Mouse (Mus musculus): Measurements from ENCODE around the gene Atp6v1fnb.
A peak's percentile ranks its signal among the peaks of the same experiment; 100 is the strongest.

Atp6v1fnb gene

GRCm38 (mm10) chr6:29467583-29468354, 3.5 kb upstream of the Atp6v1fnb start, which contains the start of gene Atp6v1f:
Gene Atp6v1f, plus strand, starts transcription at chr6:29467718.
- peak; percentile 92 for DNase-seq (ENCODE audit: low read depth, low spot score)

DNA sequence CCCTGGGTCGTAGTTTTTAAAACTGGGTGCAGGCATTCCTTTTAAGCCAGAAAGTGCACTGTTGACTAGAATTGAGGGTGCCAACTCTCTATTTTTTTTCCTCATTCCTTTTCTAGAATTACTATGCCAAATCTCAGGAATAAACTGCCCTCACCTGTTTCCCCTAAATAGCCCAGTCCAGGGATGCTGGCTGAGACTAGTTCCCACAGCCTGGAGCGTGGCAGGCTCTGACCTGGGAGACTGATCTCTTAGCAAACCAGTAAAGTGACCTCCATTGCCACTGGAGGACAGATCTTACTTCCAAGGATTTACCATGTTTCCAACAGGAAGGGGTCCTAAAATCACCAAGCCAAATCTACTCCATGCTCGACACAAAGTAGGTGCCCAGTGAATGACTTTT, 2.4 kb upstream of the Atp6v1fnb start:
- DNase-seq (ENCODE audit: low read depth, low spot score), result no peak

DNA sequence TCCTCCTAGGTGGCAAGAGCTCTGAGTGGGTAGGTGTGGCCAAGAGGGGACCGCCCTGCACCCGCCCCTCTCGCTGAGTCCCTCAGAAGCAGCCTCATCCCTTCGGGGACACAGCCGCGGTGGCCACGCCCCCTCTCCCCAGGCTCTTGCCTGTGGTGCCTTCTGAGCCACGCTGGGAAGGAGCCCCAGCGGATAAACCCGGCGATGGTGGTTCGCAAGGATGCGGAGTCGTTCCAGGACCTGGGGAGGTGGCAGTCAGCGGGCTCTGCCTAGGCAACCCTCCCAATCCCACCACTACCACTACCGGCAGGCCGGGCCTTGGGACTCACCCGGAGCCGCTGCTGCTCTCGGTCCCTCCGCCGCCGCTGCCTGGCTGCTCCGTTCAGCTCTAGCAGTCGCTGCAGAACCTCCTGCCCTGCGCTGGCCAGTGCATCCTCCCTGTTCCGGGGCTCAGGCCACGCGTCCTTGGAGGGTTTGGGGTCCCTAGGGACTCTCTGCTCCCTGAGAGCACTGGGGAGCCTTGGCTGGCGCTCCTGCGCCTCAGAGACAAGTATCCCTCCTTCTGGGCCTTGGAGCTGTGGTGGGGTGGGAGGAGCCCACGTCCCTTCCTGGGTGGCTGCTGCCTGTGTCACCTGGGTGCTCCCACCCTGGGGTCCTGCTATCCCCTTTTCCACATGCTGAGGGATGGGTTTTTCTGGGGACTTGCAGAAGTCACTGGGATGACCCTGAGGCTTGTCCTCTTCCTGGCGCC, 2.9 kb downstream of the Atp6v1fnb start:
- DNase-seq (ENCODE audit: low read depth, low spot score), result no peak

DNA sequence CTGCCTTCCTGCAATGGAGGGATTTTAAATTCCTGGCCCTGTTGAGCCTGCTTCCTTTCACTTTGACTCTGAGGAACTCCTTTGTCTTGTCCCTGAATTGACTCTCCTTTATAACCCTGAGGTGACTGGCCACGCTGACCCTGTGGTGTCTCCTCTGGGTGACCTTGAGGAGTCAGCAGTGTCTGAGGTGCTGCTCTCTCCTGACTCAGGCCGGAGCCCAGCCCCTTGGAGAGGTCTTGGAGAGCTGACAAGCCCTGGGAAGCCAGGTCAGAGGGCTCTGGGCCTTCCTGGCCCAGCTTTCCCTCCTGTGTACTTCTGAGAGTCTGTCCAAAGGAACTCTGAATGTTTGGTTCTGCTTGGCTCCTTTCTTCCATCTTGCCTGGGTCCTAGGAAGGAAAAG, 3.5 kb downstream of the Atp6v1fnb start:
- DNase-seq (ENCODE audit: low read depth, low spot score), result no peak

DNA sequence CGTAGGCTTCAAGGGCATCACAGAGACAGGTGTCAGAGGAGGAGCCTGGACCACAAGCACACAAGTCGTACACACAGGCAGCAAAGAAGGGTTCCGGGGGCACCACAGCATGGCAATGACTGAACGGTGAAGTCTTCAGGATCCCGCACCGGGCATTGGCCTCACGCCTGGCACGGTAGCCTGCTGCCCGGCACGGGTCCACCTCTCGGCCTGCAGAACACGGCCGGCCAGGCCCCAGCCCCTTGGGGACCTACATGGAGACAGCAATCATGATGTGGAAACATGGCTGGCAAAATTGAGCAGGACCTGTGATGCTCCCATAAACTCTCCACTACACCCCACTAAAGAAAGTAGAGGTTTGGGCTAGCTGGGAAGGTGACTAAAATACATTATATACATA, 11.5 kb downstream of the Atp6v1fnb start:
- no peak for DNase-seq (ENCODE audit: low read depth, low spot score)

DNA sequence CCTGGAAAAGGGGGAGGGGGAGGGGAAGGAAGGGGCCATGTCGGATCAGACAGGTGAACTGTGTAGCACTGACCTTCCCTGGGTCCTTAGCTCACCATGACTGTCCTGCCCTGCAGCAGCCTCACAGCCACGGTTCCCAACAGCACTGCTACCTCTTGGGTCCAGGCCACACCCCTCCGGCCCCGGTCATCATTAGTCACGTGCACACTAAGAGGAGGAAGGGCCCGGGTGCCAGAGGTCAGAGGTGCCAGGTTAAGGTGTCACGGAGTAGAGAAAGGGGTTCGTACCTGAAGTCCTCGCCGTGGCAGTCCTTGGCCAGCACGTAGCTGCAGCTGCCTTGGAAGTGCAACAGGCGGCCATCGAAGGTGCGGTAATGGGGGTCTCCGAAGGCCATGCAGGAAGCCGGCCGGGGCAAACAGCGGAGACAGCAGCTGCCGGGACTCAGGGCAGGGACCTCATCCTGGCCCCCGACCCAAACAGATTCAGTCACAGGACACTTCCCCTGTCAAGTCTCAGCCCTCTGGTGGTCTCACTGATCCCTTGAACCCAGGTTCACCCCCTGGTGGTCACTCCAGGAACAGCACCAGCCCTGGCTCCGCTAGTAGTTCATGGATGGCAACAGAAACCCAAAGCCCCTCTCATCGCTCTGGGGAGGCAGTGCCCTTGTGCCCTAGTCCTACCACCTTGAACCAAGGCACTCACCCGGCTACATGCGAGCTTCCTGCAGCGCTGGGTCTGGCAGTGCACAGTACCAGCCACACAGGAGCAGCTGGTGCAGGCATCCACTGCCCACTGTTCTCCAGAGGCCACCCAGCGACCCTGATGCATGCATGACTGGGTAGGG, 13.7 kb downstream of the Atp6v1fnb start:
- DNase-seq (ENCODE audit: low read depth, low spot score), result no peak

GRCm38 (mm10) chr6:29485951-29486350, 14.7 kb downstream of the Atp6v1fnb start:
- DNase-seq (ENCODE audit: low read depth, low spot score), result no peak

GRCm38 (mm10) chr6:29494101-29494500, 22.9 kb downstream of the Atp6v1fnb start:
- DNase-seq (ENCODE audit: low read depth, low spot score), result no peak

DNA sequence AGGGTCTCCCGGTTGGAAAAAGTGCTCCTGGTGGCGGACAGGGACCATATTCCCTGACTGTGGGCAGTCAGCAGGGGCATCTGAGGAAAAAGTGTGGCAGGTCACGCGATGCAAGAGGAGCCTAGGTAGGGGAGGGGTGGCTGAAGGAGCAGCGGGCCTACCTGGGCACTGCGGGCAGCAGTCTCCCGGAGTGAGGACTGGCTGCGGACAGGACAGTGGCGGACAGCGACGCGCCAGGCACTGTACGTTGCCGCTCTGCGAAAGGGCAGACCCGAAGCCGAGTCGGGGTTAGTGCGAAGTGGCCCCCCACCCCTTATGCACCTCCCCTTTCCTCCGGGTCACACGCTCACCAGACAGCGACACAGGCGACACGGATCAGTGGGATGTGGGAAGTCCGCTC, 25.0 kb downstream of the Atp6v1fnb start:
- DNase-seq (ENCODE audit: low read depth, low spot score), result no peak

DNA sequence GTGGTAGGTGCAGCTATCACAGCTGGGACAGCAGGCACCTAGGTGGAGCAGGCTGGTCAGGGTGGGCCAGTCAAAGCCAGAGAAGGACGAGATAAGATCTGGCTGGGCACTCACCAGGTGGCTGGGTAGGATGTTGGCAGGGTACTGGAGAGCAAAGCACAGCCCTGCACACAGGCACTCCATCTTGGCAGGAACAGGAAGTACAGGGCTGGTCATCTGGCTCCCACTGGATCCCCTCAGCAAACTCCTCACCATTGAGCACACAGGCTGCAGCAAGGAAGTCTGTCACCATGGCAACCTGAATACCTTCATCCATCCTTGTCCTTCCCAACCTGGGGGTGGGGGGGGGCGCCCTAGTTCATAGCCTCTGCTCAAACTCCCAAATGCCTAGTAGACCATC, 26.6 kb downstream of the Atp6v1fnb start:
- no peak for DNase-seq (ENCODE audit: low read depth, low spot score)

DNA sequence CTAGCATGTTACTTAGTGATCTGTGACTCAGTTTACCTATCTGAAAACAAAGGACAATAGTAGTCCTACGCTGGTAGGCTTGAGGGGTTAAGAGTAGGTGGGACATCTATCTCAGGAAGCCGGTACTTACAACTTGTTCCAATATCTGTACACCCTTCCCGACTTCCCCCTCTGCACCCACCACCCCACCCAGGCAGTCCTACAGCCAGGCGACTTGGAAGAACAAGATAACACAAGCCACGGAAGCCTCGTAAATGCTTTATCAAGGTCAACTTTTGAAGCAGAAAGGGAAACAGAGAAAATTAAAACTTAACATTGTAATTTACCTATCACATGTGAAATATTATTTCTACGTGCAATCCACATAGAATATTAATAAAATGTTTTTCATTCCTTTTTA, 28.9 kb downstream of the Atp6v1fnb start:
- DNase-seq (ENCODE audit: low read depth, low spot score), result no peak

DNA sequence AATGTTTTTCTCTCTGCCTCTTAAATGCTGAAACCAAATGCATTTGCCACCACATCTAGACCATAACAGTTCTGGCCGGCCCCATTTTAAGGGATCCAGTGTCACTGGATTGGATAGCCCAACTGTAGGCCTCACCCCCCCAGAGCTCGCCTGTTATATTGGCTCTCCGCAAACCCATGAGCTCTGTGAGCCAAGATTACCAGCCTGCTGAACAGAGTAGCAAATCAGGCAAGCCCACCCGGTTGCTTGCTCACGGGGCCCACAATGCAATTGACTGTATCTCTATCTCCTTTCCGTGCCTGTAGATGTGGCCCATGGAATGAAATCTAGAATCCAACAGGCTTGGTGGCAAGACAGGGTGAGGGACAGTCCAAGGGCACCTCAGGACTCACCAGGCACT, 29.6 kb downstream of the Atp6v1fnb start:
- no peak for DNase-seq (ENCODE audit: low read depth, low spot score)

GRCm38 (mm10) chr6:29501599-29501998, 30.4 kb downstream of the Atp6v1fnb start:
- no peak for DNase-seq (ENCODE audit: low read depth, low spot score)

- no peak for DNase-seq (ENCODE audit: low read depth, low spot score)
These were observed 34.3 kb downstream of the Atp6v1fnb start for GRCm38 (mm10) chr6:29505493-29505892.

- no peak for DNase-seq (ENCODE audit: low read depth, low spot score)
These were observed 35.6 kb downstream of the Atp6v1fnb start for GRCm38 (mm10) chr6:29506834-29507233.

- DNase-seq (ENCODE audit: low read depth, low spot score), result no peak
These were observed 36.4 kb downstream of the Atp6v1fnb start, which contains the start of gene Kcp for GRCm38 (mm10) chr6:29507447-29508309. Gene Kcp, minus strand, starts transcription at chr6:29507952.

DNA sequence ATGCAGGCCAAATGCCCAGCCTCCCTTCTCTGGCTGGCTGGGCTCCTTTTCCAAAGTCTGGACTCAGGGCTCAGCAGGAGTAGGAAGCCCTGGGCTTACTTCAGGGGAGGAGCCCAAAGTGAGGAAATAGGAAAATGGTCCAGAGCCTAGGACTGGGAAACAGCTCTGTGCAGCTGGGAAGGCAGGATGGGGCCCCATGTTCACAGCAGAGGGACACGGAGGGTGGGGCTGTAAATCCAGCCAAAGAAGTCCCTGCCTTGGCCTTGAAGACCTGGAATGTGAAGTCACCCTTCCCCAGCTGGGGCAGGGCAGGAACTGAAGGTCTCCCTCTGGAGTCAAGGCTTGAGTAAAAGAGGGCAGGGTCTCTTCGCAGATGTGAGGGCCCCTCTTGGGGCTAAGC, 37.8 kb downstream of the Atp6v1fnb start:
- DNase-seq (ENCODE audit: low read depth, low spot score), result no peak

DNA sequence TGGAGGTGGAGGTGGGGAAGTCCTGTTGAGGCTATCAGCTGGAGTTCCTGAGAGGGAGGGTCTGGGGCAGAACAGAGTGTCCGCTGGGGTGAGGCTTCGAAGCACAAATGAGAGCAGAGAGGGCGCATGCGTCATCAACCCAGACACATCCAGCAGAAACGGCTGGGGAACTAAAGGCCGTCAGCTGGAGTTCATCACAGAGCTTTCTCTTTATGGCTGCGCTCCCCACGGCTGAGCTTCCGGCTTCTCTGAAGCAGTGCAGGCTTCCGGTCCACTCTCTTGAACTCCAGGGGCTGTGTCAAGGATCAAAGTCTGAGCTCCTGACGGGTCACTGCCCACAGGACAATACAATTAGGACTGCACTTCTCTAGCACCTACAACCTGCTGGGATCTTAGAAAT, 42.0 kb downstream of the Atp6v1fnb start:
- DNase-seq (ENCODE audit: low read depth, low spot score), result no peak

DNA sequence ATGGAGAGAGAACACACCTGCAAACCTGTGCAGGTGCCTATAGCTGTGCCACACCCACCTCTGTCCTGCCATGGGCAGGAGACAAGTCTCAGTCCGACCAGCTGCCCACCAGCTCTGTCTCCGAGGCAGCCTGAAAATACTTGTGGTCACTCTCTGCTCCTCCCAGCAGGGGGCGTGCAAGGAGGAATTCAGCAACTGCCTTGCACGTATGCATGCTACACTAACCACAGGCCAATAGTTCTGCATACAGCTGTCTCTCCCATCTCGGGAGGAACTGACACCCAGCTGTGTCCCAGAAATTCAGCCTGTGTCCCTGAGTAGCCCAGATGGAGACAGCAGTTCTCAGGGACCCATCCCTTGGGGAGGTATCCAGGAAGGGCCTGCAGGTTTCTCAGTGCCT, 45.9 kb downstream of the Atp6v1fnb start:
- no peak for DNase-seq (ENCODE audit: low read depth, low spot score)

GRCm38 (mm10) chr6:29522626-29523300, 51.5 kb downstream of the Atp6v1fnb start:
- no peak for DNase-seq (ENCODE audit: low read depth, low spot score)

All from brain, embryonic 18.5 days (tissue).